Mouse (Mus musculus) lung, embryonic 16.5 days (tissue): ENCODE results near the gene Dicer1. TPM values are rescaled to one million over a fixed set of nuclear protein-coding genes. Genes with fewer than 3 reads are reported as not detected.
A peak's percentile ranks its signal among the peaks of the same experiment; 100 is the strongest.

Experiments
- ATAC-seq: fragments of 200-750 bp; cut with Nextera tagmentation; 2 replicates; pipeline ENCODE4 v1.8.0; 2017; ENCODE audit warnings: low read depth, mild to moderate bottlenecking, moderate library complexity
- H3K27ac ChIP-seq: fragments of 300-500 bp; sonication (generic); 2 replicates; pipeline ENCODE4 v1.5.1; 2014; ENCODE audit warnings: mild to moderate bottlenecking, control low read depth, low read length
- H3K27me3 ChIP-seq: fragments of 300-500 bp; sonication (generic); 2 replicates; pipeline ENCODE4 v1.6.1; 2014; ENCODE audit warnings: low read depth, low read length, mixed read lengths; ENCODE audit not compliant: control insufficient read depth, insufficient read depth
- H3K36me3 ChIP-seq: fragments of 300-500 bp; sonication (generic); 2 replicates; pipeline ENCODE4 v1.6.1; 2014; ENCODE audit warnings: low read length; ENCODE audit not compliant: control insufficient read depth, insufficient read depth
- H3K4me1 ChIP-seq: fragments of 300-500 bp; sonication (generic); replicated peaks from 2 replicates; pipeline ENCODE4 v1.6.1; 2014; ENCODE audit warnings: low read length, mixed read lengths; ENCODE audit not compliant: control insufficient read depth, insufficient read depth
- H3K4me2 ChIP-seq: fragments of 300-500 bp; sonication (generic); 2 replicates; pipeline ENCODE4 v1.6.1; 2014; ENCODE audit warnings: low read depth, low read length, control low read depth
- H3K4me3 ChIP-seq: fragments of 300-500 bp; sonication (generic); 2 replicates; pipeline ENCODE4 v1.5.1; 2014; ENCODE audit warnings: mild to moderate bottlenecking, low read length, control low read depth
- H3K9ac ChIP-seq: fragments of 300-500 bp; sonication (generic); 2 replicates; pipeline ENCODE4 v1.6.1; 2014; ENCODE audit warnings: low read length, control low read depth
- H3K9me3 ChIP-seq: fragments of 300-500 bp; sonication (generic); 2 replicates; pipeline ENCODE4 v1.6.1; 2016; ENCODE audit warnings: low read length; ENCODE audit not compliant: control insufficient read depth
- WGBS: fragments of 180-500 bp; shearing (Covaris S2); extraction: QIAGEN DNeasy Blood & Tissue Kit; methylation state at CpG from one replicate; pipeline ENCODE4 v1.1.7; 2014; 5-methylcytosine and 5-hydroxymethylcytosine counted together
- polyA plus RNA-seq: library from polyadenylated mRNA; unstranded; fragments of >200 nt; fragmentation: Nextera tagmentation; extraction: Ambion mirVana; gene quantifications from 2 replicates; pipeline ENCODE4 v1.2.1, GENCODE M21; 2015

Dicer1 gene
- polyA plus RNA-seq, 1 experiment from 2014 or later, result 15.3 TPM

DNA sequence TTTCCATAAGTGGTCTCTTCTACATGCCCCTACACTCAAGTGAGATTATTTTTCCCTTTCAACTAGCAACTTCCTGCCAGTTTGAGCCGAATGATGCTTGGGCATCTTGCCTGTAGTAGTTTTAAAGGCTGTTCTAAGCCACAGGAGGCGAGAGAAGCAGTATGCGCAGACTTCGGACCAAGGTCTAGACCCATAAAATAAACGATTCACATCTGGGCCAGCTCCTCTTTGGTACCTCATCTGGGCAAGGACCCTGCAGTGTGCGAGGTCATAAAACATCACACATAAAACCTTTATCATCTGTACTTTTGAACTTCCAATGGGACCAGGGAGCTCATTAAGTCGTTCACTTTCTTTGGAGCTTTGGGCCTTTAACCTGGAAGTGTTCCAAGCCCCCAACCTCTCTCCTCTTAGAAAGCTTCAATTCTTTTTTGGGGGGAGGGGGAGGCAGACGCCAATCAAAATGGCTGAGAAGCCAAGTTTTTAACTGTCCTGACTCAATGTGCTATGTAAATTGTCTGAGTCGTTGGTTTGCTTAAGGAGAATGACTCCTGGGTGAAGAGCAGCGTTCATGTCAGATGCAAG is 17.5 kb upstream of the Dicer1 start:
- no peak for ATAC-seq
- WGBS, result 50% methylated on average over 10 of the region's 10 CpGs
- H3K27me3 ChIP-seq, result no peaks in the 10 kb centered on the region
- no peak overlapping the region for H3K9ac ChIP-seq
- H3K4me3 ChIP-seq, result no peak overlapping the region
- no peaks in the 10 kb centered on the region for H3K4me1 ChIP-seq
- no peak overlapping the region for H3K4me2 ChIP-seq
- H3K9me3 ChIP-seq, result no peaks in the 10 kb centered on the region
- H3K27ac ChIP-seq, result no peak overlapping the region
- H3K36me3 ChIP-seq, result no peaks in the 10 kb centered on the region

GRCm38 (mm10) chr12:104767183-104767582 is 15.4 kb upstream of the Dicer1 start:
- no peak overlapping the region for H3K9ac ChIP-seq
- no peaks in the 10 kb centered on the region for H3K9me3 ChIP-seq
- no peak for ATAC-seq
- H3K36me3 ChIP-seq, result no peaks in the 10 kb centered on the region
- no peaks in the 10 kb centered on the region for H3K4me1 ChIP-seq
- H3K4me2 ChIP-seq, result no peak overlapping the region
- WGBS, result 77% methylated on average over 4 of the region's 4 CpGs
- H3K27ac ChIP-seq, result no peak overlapping the region
- H3K27me3 ChIP-seq, result no peaks in the 10 kb centered on the region
- no peak overlapping the region for H3K4me3 ChIP-seq

DNA sequence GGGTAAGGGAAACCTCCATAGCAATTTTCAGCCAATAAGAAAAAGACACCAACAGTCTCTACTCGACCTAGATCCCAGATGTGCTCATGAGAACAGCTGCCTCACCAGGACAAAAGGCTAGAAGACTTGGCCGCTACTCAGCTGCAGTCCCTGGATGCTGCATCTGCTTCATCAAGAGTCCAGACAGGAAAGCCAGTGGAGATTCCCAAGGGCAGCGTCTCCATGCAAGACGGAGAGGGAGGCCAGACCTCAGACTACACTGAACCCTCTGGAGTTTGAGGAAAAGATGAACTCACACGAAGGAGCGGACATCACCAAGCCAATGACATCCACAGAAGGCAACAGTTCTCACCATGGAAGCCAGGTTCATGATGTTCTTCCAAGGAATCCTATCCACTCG is 14.0 kb upstream of the Dicer1 start:
- 77% methylated on average over 7 of the region's 7 CpGs for WGBS
- no peak overlapping the region for H3K27ac ChIP-seq
- H3K4me3 ChIP-seq, result no peak overlapping the region
- H3K4me1 ChIP-seq, result no peaks in the 10 kb centered on the region
- no peak overlapping the region for H3K4me2 ChIP-seq
- no peak overlapping the region for H3K9ac ChIP-seq
- no peak for ATAC-seq
- no peaks in the 10 kb centered on the region for H3K27me3 ChIP-seq
- no peaks in the 10 kb centered on the region for H3K36me3 ChIP-seq
- no peaks in the 10 kb centered on the region for H3K9me3 ChIP-seq

DNA sequence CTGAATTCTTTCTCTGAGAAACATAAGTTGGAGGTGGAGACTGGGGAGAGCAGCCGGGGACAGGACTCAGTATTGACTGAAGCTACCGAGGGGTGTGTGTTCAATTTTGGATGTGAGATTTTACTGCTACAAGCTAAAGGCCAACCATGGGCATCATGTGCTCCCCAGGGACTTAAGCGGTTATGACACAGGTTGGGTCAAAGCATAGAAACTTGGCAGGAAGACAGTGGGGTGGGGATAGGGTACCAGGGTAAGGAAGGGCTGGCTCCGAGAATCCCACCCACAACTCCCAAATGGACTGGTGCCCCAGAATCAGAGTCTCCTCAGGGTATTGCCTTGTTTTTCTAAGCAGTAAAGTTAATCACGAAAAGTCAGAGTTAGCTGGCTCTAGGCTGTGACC is 13.4 kb upstream of the Dicer1 start:
- no peak overlapping the region for H3K27ac ChIP-seq
- no peak for ATAC-seq
- 68% methylated on average over 5 of the region's 5 CpGs for WGBS
- H3K4me2 ChIP-seq, result no peak overlapping the region
- H3K9me3 ChIP-seq, result no peaks in the 10 kb centered on the region
- H3K4me1 ChIP-seq, result no peaks in the 10 kb centered on the region
- H3K36me3 ChIP-seq, result no peaks in the 10 kb centered on the region
- H3K4me3 ChIP-seq, result no peak overlapping the region
- H3K9ac ChIP-seq, result no peak overlapping the region
- no peaks in the 10 kb centered on the region for H3K27me3 ChIP-seq

- Histone ChIP-seq H3K27ac (no peak overlapping the region), H3K36me3 (no peaks in the 10 kb centered on the region), H3K4me3 (no peak overlapping the region), H3K4me1 (no peaks in the 10 kb centered on the region), H3K9me3 (no peaks in the 10 kb centered on the region), H3K9ac (no peak overlapping the region), H3K4me2 (no peak overlapping the region), H3K27me3 (no peaks in the 10 kb centered on the region)
- 79% methylated on average over 6 of the region's 6 CpGs for WGBS
- no peak for ATAC-seq
Observed at GRCm38 (mm10) chr12:104763918-104764317, 12.2 kb upstream of the Dicer1 start.

- no peak for ATAC-seq
- no peaks in the 10 kb centered on the region for H3K27me3 ChIP-seq
- H3K9ac ChIP-seq, result no peak overlapping the region
- WGBS, result 73% methylated on average over 8 of the region's 8 CpGs
- H3K4me3 ChIP-seq, result no peak overlapping the region
- no peaks in the 10 kb centered on the region for H3K9me3 ChIP-seq
- H3K4me2 ChIP-seq, result no peak overlapping the region
- H3K4me1 ChIP-seq, result no peaks in the 10 kb centered on the region
- H3K36me3 ChIP-seq, result no peaks in the 10 kb centered on the region
- no peak overlapping the region for H3K27ac ChIP-seq
Observed at GRCm38 (mm10) chr12:104761411-104761810, 9.7 kb upstream of the Dicer1 start.

- WGBS, result 83% methylated on average over 7 of the region's 7 CpGs
- no peak overlapping the region for H3K4me3 ChIP-seq
- H3K4me1 ChIP-seq, result no peaks in the 10 kb centered on the region
- H3K27ac ChIP-seq, result no peak overlapping the region
- H3K4me2 ChIP-seq, result no peak overlapping the region
- no peaks in the 10 kb centered on the region for H3K36me3 ChIP-seq
- no peak for ATAC-seq
- H3K9me3 ChIP-seq, result no peaks in the 10 kb centered on the region
- H3K27me3 ChIP-seq, result no peaks in the 10 kb centered on the region
- H3K9ac ChIP-seq, result no peak overlapping the region
Observed at GRCm38 (mm10) chr12:104758066-104758465, 6.3 kb upstream of the Dicer1 start.

DNA sequence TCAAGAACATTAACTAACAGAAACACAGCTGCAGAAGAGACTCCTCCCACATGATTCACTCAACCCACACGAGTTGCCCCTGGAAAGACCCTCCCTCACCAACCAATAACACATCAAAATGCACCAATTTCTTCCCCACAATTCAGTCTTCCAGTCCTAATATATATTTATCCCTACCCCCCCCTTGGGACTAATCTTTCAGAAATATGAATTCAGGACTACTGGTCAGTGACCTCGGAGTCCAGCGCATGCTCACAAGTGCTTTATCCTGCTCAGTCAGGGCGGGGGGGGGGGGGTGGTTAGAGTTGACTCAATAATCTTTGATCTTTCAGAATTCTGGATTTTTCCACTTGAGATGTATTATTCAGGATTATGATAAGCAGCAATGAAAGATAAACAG is 1.9 kb upstream of the Dicer1 start:
- Histone ChIP-seq H3K9ac (no peak overlapping the region), H3K4me3 (no peak overlapping the region), H3K4me2 (no peak overlapping the region), H3K4me1 (peaks cover 23% of the 10 kb centered on the region), H3K27me3 (no peaks in the 10 kb centered on the region), H3K36me3 (no peaks in the 10 kb centered on the region), H3K9me3 (no peaks in the 10 kb centered on the region), H3K27ac (no peak overlapping the region)
- ATAC-seq, result no peak
- 63% methylated on average over 4 of the region's 4 CpGs for WGBS

DNA sequence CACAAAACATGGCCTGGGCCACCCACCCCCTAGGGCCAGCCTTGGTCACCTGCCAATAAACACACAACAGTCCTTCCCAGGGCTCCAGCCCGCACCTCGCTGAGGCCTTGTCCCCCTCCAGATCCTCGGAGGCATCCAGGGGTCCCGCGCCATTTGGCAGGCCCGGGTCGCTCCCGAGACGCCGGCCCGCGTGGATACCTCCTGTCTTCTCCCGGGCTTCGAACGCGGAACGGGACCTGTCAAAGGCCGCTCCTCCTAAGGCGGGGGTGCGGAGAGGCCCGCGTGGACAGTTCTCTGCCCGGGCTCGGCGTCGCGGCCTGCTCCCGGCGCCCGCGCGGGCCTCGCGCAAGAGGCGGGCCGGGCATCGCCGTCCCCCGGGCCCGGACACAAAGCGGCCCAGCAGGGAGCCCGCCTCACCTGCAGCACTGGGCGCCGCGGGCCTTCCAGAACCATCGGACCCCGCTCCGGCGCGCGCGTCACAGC is 380 bp downstream of the Dicer1 start:
- peak overlapping the region; percentile 94 for H3K4me2 ChIP-seq
- peaks cover 23% of the 10 kb centered on the region for H3K4me1 ChIP-seq
- no peaks in the 10 kb centered on the region for H3K27me3 ChIP-seq
- no peaks in the 10 kb centered on the region for H3K36me3 ChIP-seq
- peak overlapping the region; percentile 98 for H3K9ac ChIP-seq
- peak overlapping the region; percentile 88 for H3K27ac ChIP-seq
- peak; percentile 53 for ATAC-seq
- WGBS, result 1% methylated on average over 52 of the region's 52 CpGs
- peak overlapping the region; percentile 93 for H3K4me3 ChIP-seq
- H3K9me3 ChIP-seq, result no peaks in the 10 kb centered on the region

DNA sequence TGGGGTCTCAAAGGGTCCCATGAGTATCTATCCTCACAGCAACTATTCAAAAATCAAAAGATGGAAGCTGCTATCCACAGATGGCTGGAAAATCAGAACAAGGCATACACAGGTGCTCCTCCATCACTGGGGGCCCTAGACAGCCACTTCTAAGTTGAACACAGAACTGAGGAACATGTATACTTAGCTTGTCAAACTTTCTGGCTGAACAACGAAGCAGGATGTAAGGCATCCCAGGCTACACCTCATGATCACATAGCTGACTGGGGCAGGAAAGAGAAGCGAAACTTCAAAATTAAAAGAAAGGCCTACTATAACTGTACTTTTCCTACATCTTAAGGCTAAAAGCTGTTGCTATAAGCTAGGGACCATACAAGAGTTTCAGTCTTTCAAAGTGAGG is 2.8 kb downstream of the Dicer1 start:
- Histone ChIP-seq H3K9me3 (no peaks in the 10 kb centered on the region), H3K4me2 (no peak overlapping the region), H3K9ac (no peak overlapping the region), H3K4me1 (peaks cover 23% of the 10 kb centered on the region), H3K4me3 (no peak overlapping the region), H3K27me3 (no peaks in the 10 kb centered on the region), H3K36me3 (no peaks in the 10 kb centered on the region), H3K27ac (no peak overlapping the region)
- WGBS, result 67% methylated on average over 2 of the region's 2 CpGs
- no peak for ATAC-seq
